Mouse (Mus musculus): ENCODE data around the gene Map6d1.

GRCm38 (mm10) chr16:20228167-20228566 is 13.0 kb downstream of the Map6d1 start:
- TF ChIP-seq CTCF (IDR thresholded peaks at IDR 0.05; ENCODE audit: insufficient read depth, low read length): no peak
- no peak for TF ChIP-seq POLR2A (IDR thresholded peaks at IDR 0.05; ENCODE audit: borderline replicate concordance, extremely low read depth, low read depth, low read length)
